ENCODE assay signal across 29 mouse cellular contexts in the genomic region with DNA sequence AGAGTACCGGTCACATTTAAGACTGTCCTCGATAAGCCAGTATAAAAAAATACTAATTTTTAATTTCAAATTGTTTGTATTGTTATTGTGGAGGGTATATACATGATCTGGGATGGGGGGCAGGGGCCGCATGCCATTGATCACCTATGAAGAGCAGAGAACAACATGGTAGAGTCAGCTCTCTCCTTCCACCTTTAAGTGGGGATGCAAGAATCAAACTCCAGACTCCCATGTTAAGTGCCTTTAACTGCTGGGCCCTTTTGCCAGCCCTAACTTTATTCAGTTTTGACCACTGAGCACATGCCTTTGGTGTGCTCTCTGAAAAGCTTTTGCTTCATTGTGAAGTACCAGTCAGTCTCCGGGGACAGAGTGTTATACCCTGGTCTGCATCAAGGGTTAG.
A peak's percentile ranks its signal among the peaks of the same experiment; 100 is the strongest.
DNase-seq lines count a peak whose midpoint lies in the region; ATAC-seq and TF ChIP-seq lines count a peak whose summit lies in the region.
"Had no signal": no experiment of that assay in that cellular context is flagged by ENCODE, and none has a peak within 500 bp of the region (broad histone marks: within the 10 kb centered on the region; RNA-seq: fewer than 3 reads in every experiment).

No protein-coding gene starts in this region.

- H3K36me3 ChIP-seq in forebrain, embryonic 10.5 days (replicated peaks), result no peaks in the 10 kb centered on the region
- H3K36me3 ChIP-seq in forebrain, embryonic 11.5 days (ENCODE audit: control insufficient read depth, insufficient read depth, low read length), result no peaks in the 10 kb centered on the region
- H3K36me3 ChIP-seq in liver, adult 2 months (ENCODE audit: control insufficient read depth, insufficient read depth, low read length), result no peaks in the 10 kb centered on the region
- no peaks in the 10 kb centered on the region for H3K36me3 ChIP-seq in liver, embryonic 12.5 days
- H3K36me3 ChIP-seq in midbrain, embryonic 11.5 days (ENCODE audit: control insufficient read depth, insufficient read depth, low read length), result no peaks in the 10 kb centered on the region
- H3K36me3 ChIP-seq in midbrain, embryonic 10.5 days, result no peaks in the 10 kb centered on the region
- H3K36me3 ChIP-seq: embryonic facial prominence, embryonic 10.5 days; embryonic facial prominence, embryonic 13.5 days; G1E; heart, embryonic 12.5 days; heart, embryonic 15.5 days; hindbrain, embryonic 10.5 days; hindbrain, embryonic 13.5 days; intestine, embryonic 15.5 days had no signal

- no peak overlapping the region for H3K4me2 ChIP-seq in forebrain, embryonic 11.5 days (ENCODE audit: low read depth, low read length, severe bottlenecking)
- no peak overlapping the region for H3K4me2 ChIP-seq in liver, embryonic 12.5 days
- no peak overlapping the region for H3K4me2 ChIP-seq in midbrain, embryonic 11.5 days
- H3K4me2 ChIP-seq: embryonic facial prominence, embryonic 13.5 days; heart, embryonic 12.5 days; heart, embryonic 15.5 days; hindbrain, embryonic 13.5 days; intestine, embryonic 15.5 days had no signal

- H3K9ac ChIP-seq in forebrain, embryonic 11.5 days (ENCODE audit: low read length), result no peak overlapping the region
- no peak overlapping the region for H3K9ac ChIP-seq in liver, adult 2 months (ENCODE audit: low read depth, low read length)
- no peak overlapping the region for H3K9ac ChIP-seq in liver, embryonic 12.5 days
- H3K9ac ChIP-seq in midbrain, embryonic 11.5 days (ENCODE audit: low read length), result no peak overlapping the region
- H3K9ac ChIP-seq: embryonic facial prominence, embryonic 13.5 days; forebrain, postnatal 0 days; heart, embryonic 12.5 days; heart, embryonic 15.5 days; hindbrain, embryonic 13.5 days; intestine, embryonic 15.5 days had no signal

- WGBS in forebrain, embryonic 10.5 days, result 93% methylated on average over 4 of the region's 4 CpGs
- WGBS in forebrain, embryonic 11.5 days, result 86% methylated on average over 4 of the region's 4 CpGs
- WGBS in liver, adult 2 months, result 88% methylated on average over 4 of the region's 4 CpGs
- 71% methylated on average over 4 of the region's 4 CpGs for WGBS in liver, embryonic 12.5 days (ENCODE audit: insufficient replicate concordance)
- WGBS in midbrain, embryonic 11.5 days, result 88% methylated on average over 4 of the region's 4 CpGs
- 84% methylated on average over 4 of the region's 4 CpGs for WGBS in midbrain, embryonic 10.5 days

- H3K9me3 ChIP-seq in forebrain, embryonic 10.5 days, result no peaks in the 10 kb centered on the region
- no peaks in the 10 kb centered on the region for H3K9me3 ChIP-seq in forebrain, embryonic 11.5 days (ENCODE audit: control insufficient read depth, low read length)
- no peaks in the 10 kb centered on the region for H3K9me3 ChIP-seq in liver, embryonic 12.5 days (replicated peaks)
- no peaks in the 10 kb centered on the region for H3K9me3 ChIP-seq in midbrain, embryonic 11.5 days (ENCODE audit: control insufficient read depth, low read length)
- no peaks in the 10 kb centered on the region for H3K9me3 ChIP-seq in midbrain, embryonic 10.5 days (replicated peaks)
- H3K9me3 ChIP-seq: embryonic facial prominence, embryonic 10.5 days; embryonic facial prominence, embryonic 13.5 days; G1E; heart, embryonic 12.5 days; heart, embryonic 15.5 days; hindbrain, embryonic 10.5 days; hindbrain, embryonic 13.5 days; intestine, embryonic 15.5 days had no signal

- H3K27ac ChIP-seq in forebrain, embryonic 10.5 days, result peak overlapping the region; percentile 53
- H3K27ac ChIP-seq in forebrain, embryonic 11.5 days (ENCODE audit: low read depth, low read length), result no peak overlapping the region
- peak overlapping the region; percentile 53 for H3K27ac ChIP-seq in liver, adult 2 months (replicated peaks; ENCODE audit: insufficient read depth, low read depth, low read length)
- H3K27ac ChIP-seq in liver, embryonic 12.5 days, result no peak overlapping the region
- no peak overlapping the region for H3K27ac ChIP-seq in midbrain, embryonic 11.5 days (ENCODE audit: low read depth, low read length)
- H3K27ac ChIP-seq in midbrain, embryonic 10.5 days (replicated peaks), result no peak overlapping the region
- H3K27ac ChIP-seq: embryonic facial prominence, embryonic 13.5 days; heart, embryonic 15.5 days; hindbrain, embryonic 10.5 days; hindbrain, embryonic 13.5 days; intestine, embryonic 15.5 days had no signal

- peaks cover 51% of the 10 kb centered on the region; the same call in 1 of the 2 replicates for H3K79me2 ChIP-seq in liver, adult 2 months (ENCODE audit: control insufficient read depth, insufficient read depth, low read length)

- no peak for DNase-seq in forebrain, embryonic 10.5 days (ENCODE audit: extremely low spot score, low spot score)
- no peak for DNase-seq in forebrain, embryonic 11.5 days (ENCODE audit: low spot score)
- DNase-seq in liver, adult 2 months (ENCODE audit: extremely low read depth, low read depth, low spot score), result no peak
- peak; percentile 75 for DNase-seq in midbrain, embryonic 11.5 days (ENCODE audit: low spot score, missing footprints)
- DNase-seq in midbrain, embryonic 10.5 days (ENCODE audit: low spot score), result no peak
- DNase-seq: B cell, adult 2 months; cerebellum, adult 11-12 months; cerebellum, adult 8-10 months; cerebellum, postnatal 10 days; cerebellum, postnatal 36 days; embryo, embryonic 11 days; forebrain, postnatal 0 days; gastrocnemius, postnatal 36 days; heart, postnatal 10 days; heart, postnatal 36 days had no signal

- TF ChIP-seq CTCF in liver, adult 2 months (IDR thresholded peaks at IDR 0.05; ENCODE audit: low read depth, low read length), result no peak

- peaks cover 31% of the 10 kb centered on the region for H3K27me3 ChIP-seq in forebrain, embryonic 10.5 days (ENCODE audit: poor library complexity, severe bottlenecking)
- peaks cover 2% of the 10 kb centered on the region; the same call in 1 of the 2 replicates for H3K27me3 ChIP-seq in forebrain, embryonic 11.5 days (ENCODE audit: control insufficient read depth, insufficient read depth, low read length)
- H3K27me3 ChIP-seq in liver, adult 2 months (ENCODE audit: control insufficient read depth, insufficient read depth, low read length), result no peaks in the 10 kb centered on the region
- peaks cover 5% of the 10 kb centered on the region; the same call in 1 of the 2 replicates for H3K27me3 ChIP-seq in liver, embryonic 12.5 days (replicated peaks)
- H3K27me3 ChIP-seq in midbrain, embryonic 11.5 days (ENCODE audit: control insufficient read depth, insufficient read depth, low read length), result no peaks in the 10 kb centered on the region
- H3K27me3 ChIP-seq in midbrain, embryonic 10.5 days (ENCODE audit: low read depth, poor library complexity, severe bottlenecking), result peaks cover 24% of the 10 kb centered on the region
- H3K27me3 ChIP-seq: CH12.LX; embryonic facial prominence, embryonic 13.5 days; heart, embryonic 12.5 days; heart, embryonic 15.5 days; intestine, embryonic 15.5 days; Patski had no signal

- no peak for ATAC-seq in forebrain, embryonic 11.5 days (replicated peaks; ENCODE audit: low FRiP score)
- no peak for ATAC-seq in liver, embryonic 12.5 days
- no peak for ATAC-seq in midbrain, embryonic 11.5 days (ENCODE audit: low FRiP score)
- ATAC-seq: forebrain, embryonic 14.5 days; forebrain, postnatal 0 days; hindbrain, embryonic 16.5 days; intestine, embryonic 15.5 days; Patski had no signal

- H3K4me1 ChIP-seq in forebrain, embryonic 10.5 days, result peaks cover 69% of the 10 kb centered on the region
- peaks cover 10% of the 10 kb centered on the region; the same call in 1 of the 2 replicates for H3K4me1 ChIP-seq in forebrain, embryonic 11.5 days (replicated peaks; ENCODE audit: control insufficient read depth, insufficient read depth, low read length)
- H3K4me1 ChIP-seq in liver, adult 2 months (ENCODE audit: control insufficient read depth, insufficient read depth, low read length), result peaks cover 64% of the 10 kb centered on the region
- 0 out of 2 replicates have a peak, but pooled peaks cover 10% of the 10 kb centered on the region for H3K4me1 ChIP-seq in liver, embryonic 12.5 days
- peaks cover 6% of the 10 kb centered on the region; the same call in 1 of the 2 replicates for H3K4me1 ChIP-seq in midbrain, embryonic 11.5 days (ENCODE audit: control insufficient read depth, insufficient read depth, low read length)
- H3K4me1 ChIP-seq in midbrain, embryonic 10.5 days, result peaks cover 31% of the 10 kb centered on the region

- H3K4me3 ChIP-seq in forebrain, embryonic 10.5 days, result no peak overlapping the region
- H3K4me3 ChIP-seq in forebrain, embryonic 11.5 days (ENCODE audit: low read depth, low read length), result no peak overlapping the region
- H3K4me3 ChIP-seq in liver, adult 2 months (ENCODE audit: insufficient read depth, low read depth, low read length), result no peak overlapping the region
- no peak overlapping the region for H3K4me3 ChIP-seq in liver, embryonic 12.5 days
- no peak overlapping the region for H3K4me3 ChIP-seq in midbrain, embryonic 11.5 days (ENCODE audit: low read depth, low read length)
- no peak overlapping the region for H3K4me3 ChIP-seq in midbrain, embryonic 10.5 days
- H3K4me3 ChIP-seq: embryonic facial prominence, embryonic 10.5 days; embryonic facial prominence, embryonic 13.5 days; erythroblast, embryonic 14.5 days; heart, embryonic 12.5 days; heart, embryonic 15.5 days; hindbrain, embryonic 10.5 days; hindbrain, embryonic 13.5 days; intestine, embryonic 15.5 days had no signal

- TF ChIP-seq POLR2A in liver, adult 2 months (IDR thresholded peaks at IDR 0.05; ENCODE audit: extremely low read depth, insufficient read depth, low read length), result no peak

Comparison
In these comparisons a context has a peak if more than half of its experiments do, and no peak if none do; other contexts are left out.
1. H3K27ac ChIP-seq: peak in forebrain, embryonic 10.5 days (single experiment) and liver, adult 2 months (single experiment); none in forebrain, embryonic 11.5 days (single experiment), liver, embryonic 12.5 days (single experiment), midbrain, embryonic 11.5 days (single experiment) and midbrain, embryonic 10.5 days (single experiment).